Mouse (Mus musculus) megakaryocyte, embryonic 14.5 days (primary cell): Measurements from ENCODE around the gene Sh3bgr. TPM values are rescaled to one million over a fixed set of nuclear protein-coding genes. Genes with fewer than 3 reads are reported as not detected.

Source experiments
- H3K27me3 ChIP-seq: replicated peaks from 2 replicates; pipeline ENCODE3; 2012; ENCODE audit warnings: inconsistent platforms
- H3K36me3 ChIP-seq: replicated peaks from 2 replicates; pipeline ENCODE3; 2012; ENCODE audit warnings: low read length, inconsistent platforms, mixed read lengths
- H3K4me1 ChIP-seq: 2 replicates; pipeline ENCODE4 v1.6.1; 2012; ENCODE audit warnings: inconsistent platforms
- H3K4me3 ChIP-seq: replicated peaks from 2 replicates; pipeline ENCODE3; 2012; ENCODE audit warnings: moderate library complexity, mild to moderate bottlenecking, inconsistent platforms
- H3K9me3 ChIP-seq: 2 replicates; pipeline ENCODE4 v1.6.1; 2012; ENCODE audit warnings: inconsistent platforms
- FLI1 ChIP-seq: IDR thresholded peaks from 2 replicates; pipeline ENCODE4 v1.6.1; 2012; ENCODE audit warnings: low read length, inconsistent platforms, mixed read lengths
- GATA1 ChIP-seq: IDR thresholded peaks from 3 replicates; pipeline ENCODE4 v1.6.1; 2012; ENCODE audit warnings: mixed read lengths, low read length, inconsistent platforms, borderline replicate concordance
- polyA plus RNA-seq: library from polyadenylated mRNA; stranded (reverse); fragments of >175 nt; gene quantifications from 2 replicates; pipeline ENCODE4 v1.2.3, GENCODE M21; 2012; ENCODE audit warnings: low replicate concordance; ENCODE audit not compliant: insufficient read depth

Sh3bgr gene
- polyA plus RNA-seq, 1 experiment, result 2.8 TPM

DNA sequence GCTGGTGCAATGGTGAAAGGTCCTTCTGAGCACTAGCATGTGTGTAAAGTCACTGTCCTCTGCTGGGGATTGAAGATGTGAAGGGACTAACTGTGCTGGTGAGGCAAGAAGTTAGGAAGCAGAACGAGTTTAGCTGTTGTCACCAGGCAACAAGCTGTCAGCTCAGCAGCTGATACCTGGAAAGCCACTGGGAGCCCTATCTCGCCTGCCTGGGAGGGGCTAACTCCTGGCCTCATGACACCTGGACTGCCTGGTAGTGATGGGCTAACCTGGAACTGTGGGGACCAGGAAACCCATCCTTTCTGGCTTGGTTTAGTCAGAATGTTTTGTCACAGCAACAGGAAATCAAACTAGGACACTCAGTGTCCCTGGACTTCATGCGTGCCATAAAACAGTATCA is 76.3 kb downstream of the Sh3bgr start:
- H3K4me1 ChIP-seq, result peaks cover 68% of the 10 kb centered on the region
- no peaks in the 10 kb centered on the region for H3K36me3 ChIP-seq
- peaks cover 38% of the 10 kb centered on the region for H3K27me3 ChIP-seq
- H3K9me3 ChIP-seq, result peaks cover 7% of the 10 kb centered on the region; the same call in 1 of the 2 replicates
- H3K4me3 ChIP-seq, result peak overlapping the region; percentile 9
- TF ChIP-seq GATA1 (no peak), FLI1 (no peak)

Other genes starting within 250 kb of the Sh3bgr start
- 4.7 and 55.1 TPM in 2 replicates for gene Psmg1, start 209.5 kb upstream of the Sh3bgr start, polyA plus RNA-seq
- 1.5 and 3.6 TPM in 2 replicates for gene Brwd1, start 117.9 kb upstream of the Sh3bgr start, polyA plus RNA-seq
- 9.3 and 59.4 TPM in 2 replicates for gene Hmgn1, start 72.7 kb upstream of the Sh3bgr start, polyA plus RNA-seq
- gene Wrb, start 55.0 kb upstream of the Sh3bgr start, polyA plus RNA-seq, result 4.1 TPM in 1 of 2 replicates, not detected in the other
- 1.0 TPM in 1 of 2 replicates, not detected in the other for gene Lca5l, start 8.2 kb upstream of the Sh3bgr start, polyA plus RNA-seq
- 0.42 TPM in 1 of 2 replicates, not detected in the other for gene B3galt5, start 35.4 kb downstream of the Sh3bgr start, polyA plus RNA-seq
- 0.50 TPM in 1 of 2 replicates, not detected in the other for gene Itgb2l, start 243.2 kb downstream of the Sh3bgr start, polyA plus RNA-seq